Mouse (Mus musculus) Patski (cell line): ENCODE measurements around the gene Hcrtr1. TPM values are rescaled to one million over a fixed set of nuclear protein-coding genes. Genes with fewer than 3 reads are reported as not detected.

ENCODE experiments used
- ATAC-seq: fragments of 100-300 bp; one replicate; pipeline ENCODE4 v1.8.0; 2021
- CTCF ChIA-PET: fragments of 350-600 bp; sonication (Branson Sonifier 250); formaldehyde crosslinking; loops from one replicate; lab custom pipeline; 2022; ENCODE audit warnings: inconsistent platforms; lab: Charles Lee
- POLR2A ChIA-PET: fragments of 350-600 bp; sonication (Branson Sonifier 250); formaldehyde crosslinking; loops from one replicate; lab custom pipeline; 2022; ENCODE audit warnings: antibody characterized with exemption, inconsistent platforms; lab: Charles Lee
- DNase-seq: peaks from one replicate; pipeline ENCODE4 v3.0.0-alpha.2; 2011; ENCODE audit warnings: low read depth, low spot score
- H3K27me3 ChIP-seq: fragments of 371-371 bp; one replicate; pipeline ENCODE4 v1.5.1; 2021
- CTCF ChIP-seq: fragments of 100-300 bp; IDR thresholded peaks from one replicate; pipeline ENCODE4 v1.5.1; 2021
- in situ Hi-C: fragments of 300-500 bp; cut with MboI; formaldehyde crosslinking; loops from 3 replicates; pipeline ENCODE4 v1.11.1; 2018; ENCODE audit warnings: low pct_unique_long_range_greater_than_20kb, mixed read lengths
- polyA plus RNA-seq: library from polyadenylated mRNA; unstranded; gene quantifications from one replicate; pipeline ENCODE4 v1.2.3, GENCODE M21; 2021

The Hcrtr1 gene
- polyA plus RNA-seq, 1 experiment from 2014 or later = 0.23 TPM

DNA sequence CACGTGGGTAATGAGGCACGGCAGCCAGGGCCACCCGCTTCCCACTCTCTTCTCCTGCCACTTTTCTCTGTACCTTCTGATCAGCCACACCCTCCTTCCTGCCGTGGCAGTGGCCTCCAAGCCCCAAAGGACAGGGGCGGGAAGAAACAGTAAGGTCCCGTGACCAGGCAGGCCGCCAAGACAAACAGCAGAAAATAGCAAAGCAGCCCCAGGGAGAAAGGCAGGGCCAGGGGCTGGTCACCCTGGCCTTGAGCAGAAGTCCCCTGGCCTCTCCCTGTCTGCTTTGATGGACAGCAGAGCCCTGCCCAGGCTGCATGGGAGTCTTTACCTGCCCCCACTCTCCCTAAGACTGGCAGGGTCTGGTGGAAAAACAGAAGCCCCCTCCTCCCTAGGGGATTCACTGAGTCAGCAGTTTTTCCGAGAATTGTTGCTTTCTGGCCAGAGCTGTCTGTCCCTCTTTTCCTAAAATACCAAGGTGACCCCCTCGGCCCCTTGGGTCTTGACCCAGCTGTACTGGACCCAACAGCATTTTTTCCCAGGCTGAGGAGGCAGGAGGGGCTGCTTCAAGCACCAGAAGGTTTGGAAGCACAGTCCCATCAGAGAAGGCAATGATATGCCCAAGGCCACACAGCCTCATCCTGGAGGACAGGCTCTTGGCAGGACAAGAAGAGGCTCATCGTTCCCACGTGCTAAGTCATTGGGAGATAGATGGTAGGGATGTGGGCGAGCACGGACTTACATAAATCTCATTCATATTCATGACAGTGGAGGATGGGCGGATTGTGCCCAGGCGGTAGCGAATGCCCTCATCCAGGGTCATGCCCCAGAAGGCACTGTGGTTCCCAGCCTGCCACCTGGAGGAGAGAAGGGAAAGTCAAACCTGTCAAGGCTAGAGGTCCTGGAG, 29.4 kb upstream of the Hcrtr1 start:
- CTCF ChIA-PET = interaction anchor here (1.3 kb wide), 1 partner anchor 20 kb away, joined by 3 read pairs; no protein-coding TSS in a partner anchor
- POLR2A ChIA-PET = no interaction called here
- in situ Hi-C loops = no loop called here
- no peak for TF ChIP-seq CTCF
- ATAC-seq (no peak), DNase-seq (no peak)
- H3K27me3 ChIP-seq = no peaks in the 10 kb centered on the region

DNA sequence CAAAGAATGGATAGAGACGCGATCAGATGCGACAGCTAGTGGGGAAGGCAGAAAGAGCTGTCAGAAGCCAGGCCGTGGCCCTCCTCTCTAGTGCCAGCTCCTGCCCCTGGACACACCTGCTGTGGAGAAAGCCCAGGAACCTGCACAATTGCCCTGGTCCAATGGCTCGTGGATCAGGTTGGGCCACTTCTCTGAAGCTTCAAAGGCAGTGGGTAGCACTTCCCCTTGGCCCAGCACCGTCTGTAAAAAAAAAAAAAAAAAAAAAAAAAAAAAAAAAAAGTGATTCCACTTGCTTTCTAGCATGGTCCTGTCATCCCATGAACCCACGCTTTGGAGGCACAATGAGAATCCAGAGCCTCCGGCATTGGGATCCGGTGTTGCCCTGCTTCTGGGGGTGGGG, 28.7 kb upstream of the Hcrtr1 start:
- ChIA-PET POLR2A (interaction anchor here (0.7 kb wide), 1 partner anchor 120 kb away, joined by 7 read pairs; the partner anchor contains the start of gene Col16a1), CTCF (interaction anchor here (1.3 kb wide), 1 partner anchor 21 kb away, joined by 3 read pairs; no protein-coding TSS in a partner anchor)
- DNase-seq (no peak), ATAC-seq (no peak)
- in situ Hi-C loops = no loop called here
- no peaks in the 10 kb centered on the region for H3K27me3 ChIP-seq
- TF ChIP-seq CTCF = no peak

DNA sequence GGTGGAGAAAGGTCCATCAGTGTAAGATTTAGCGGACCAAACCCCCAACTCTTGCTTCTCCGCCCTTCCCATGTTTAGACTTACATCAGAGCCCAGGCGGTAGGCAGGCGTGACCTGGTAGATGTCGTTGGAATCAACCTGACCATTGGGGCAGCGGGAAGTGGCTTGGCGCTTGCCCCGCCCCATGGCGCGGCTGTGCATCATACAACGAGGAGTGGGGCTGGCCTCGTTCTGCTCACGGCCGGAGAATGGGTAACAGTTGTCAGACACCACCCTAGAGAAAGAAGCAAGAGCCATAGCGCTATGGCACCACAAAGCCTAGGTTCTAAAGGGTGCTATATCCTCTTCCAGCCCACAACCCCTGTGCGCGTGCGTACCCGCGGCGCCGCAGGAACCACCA, 28.2 kb upstream of the Hcrtr1 start:
- TF ChIP-seq CTCF = no peak
- H3K27me3 ChIP-seq = no peaks in the 10 kb centered on the region
- CTCF ChIA-PET = interaction anchor here (1.3 kb wide), 1 partner anchor 22 kb away, joined by 3 read pairs; no protein-coding TSS in a partner anchor
- no peak for DNase-seq
- no peak for ATAC-seq
- POLR2A ChIA-PET = interaction anchor here (0.7 kb wide), 1 partner anchor 120 kb away, joined by 7 read pairs; the partner anchor contains the start of gene Col16a1
- in situ Hi-C loops = no loop called here

DNA sequence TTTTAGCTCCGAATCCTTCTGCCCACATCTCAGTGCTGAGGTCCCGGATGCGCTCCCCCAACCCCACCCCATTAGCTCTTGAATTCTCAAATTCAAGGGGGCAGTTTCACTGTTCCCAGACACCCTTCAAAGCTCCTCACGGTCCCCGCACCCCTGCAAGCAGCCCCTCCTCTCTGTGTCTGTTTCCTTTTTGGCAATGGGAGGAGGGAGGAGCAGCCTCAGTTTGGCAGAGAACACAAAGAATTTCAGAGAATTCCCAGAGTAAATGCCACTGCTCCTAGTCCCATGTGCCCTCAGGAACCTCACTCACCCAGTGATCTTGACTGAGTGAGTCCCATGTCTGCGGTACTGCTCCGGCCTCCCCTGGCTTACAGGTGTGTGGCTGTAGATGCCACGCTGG, 27.4 kb upstream of the Hcrtr1 start:
- DNase-seq = no peak
- ATAC-seq = no peak
- TF ChIP-seq CTCF = no peak
- in situ Hi-C loops = no loop called here
- H3K27me3 ChIP-seq = no peaks in the 10 kb centered on the region
- ChIA-PET CTCF (no interaction called here), POLR2A (no interaction called here)

DNA sequence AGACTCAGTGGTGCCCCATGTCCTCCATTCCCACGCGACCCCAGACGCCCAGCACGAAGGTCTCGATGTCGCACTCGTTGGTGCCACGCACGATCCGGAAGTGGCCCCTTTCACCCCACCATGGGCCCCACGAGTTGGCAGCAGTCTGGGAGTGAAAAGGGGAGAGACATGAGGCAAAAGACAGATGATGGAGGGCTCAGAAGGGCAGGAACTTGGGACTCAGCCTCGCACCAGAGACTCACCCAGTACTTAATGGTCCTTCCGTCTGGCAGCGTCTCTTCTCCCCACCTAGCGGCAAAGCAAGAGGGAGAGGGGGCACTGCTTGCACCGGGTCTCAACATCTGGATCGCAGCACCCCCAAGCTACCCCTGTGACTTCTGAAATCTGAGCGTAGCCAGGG, 26.9 kb upstream of the Hcrtr1 start:
- ATAC-seq = no peak
- CTCF ChIA-PET = no interaction called here
- in situ Hi-C loops = no loop called here
- POLR2A ChIA-PET = no interaction called here
- TF ChIP-seq CTCF = no peak
- no peak for DNase-seq
- no peaks in the 10 kb centered on the region for H3K27me3 ChIP-seq

DNA sequence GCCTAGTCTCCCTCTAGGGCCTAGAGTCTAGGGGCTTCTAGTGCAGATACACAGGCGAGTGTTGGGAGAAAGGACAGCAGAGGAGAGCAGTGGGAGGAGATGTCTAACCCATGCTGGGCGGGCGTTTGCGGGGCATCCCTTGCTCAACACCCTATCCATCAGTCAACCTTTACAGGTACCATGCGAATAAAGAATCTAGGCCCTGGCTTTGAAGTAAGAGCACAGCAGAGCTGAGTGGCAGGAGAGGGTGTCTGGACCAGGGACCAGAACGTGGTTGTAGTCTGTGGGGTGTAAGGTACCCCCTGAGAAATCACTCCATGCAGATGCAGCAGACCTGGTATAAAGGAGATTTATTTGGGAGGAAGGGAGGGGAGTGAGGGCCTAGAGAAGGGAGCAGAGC, 25.0 kb upstream of the Hcrtr1 start:
- in situ Hi-C loops = no loop called here
- CTCF ChIA-PET = no interaction called here

DNA sequence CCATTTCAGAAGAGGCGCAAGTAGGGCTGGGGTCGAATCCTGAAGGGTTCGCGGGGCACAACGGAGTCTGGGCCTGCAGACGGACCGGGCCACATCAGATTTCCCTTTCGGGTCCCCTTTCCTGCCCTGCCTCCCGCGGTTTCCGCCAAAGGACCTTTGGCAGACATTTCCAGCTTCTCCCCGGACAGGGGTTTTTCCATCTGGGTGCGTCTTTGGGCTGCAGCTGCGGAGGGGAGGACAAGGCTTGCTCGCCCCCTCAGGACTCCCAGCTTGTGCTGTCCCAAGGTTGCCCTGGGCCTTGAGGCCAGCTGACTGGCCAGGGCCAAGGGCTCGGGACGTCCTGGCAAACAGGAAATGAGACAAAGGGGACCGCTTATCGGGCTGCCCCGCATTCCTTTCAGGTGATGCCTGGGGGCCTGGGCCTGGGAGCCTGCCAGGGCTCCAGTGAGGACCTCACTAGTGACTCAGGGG, 24.3 kb upstream of the Hcrtr1 start:
- ChIA-PET POLR2A (interaction anchor here (0.9 to 1.3 kb wide), 2 partner anchors 52 to 127 kb away, joined by 3 read pairs; no protein-coding TSS in a partner anchor), CTCF (interaction anchor here (0.7 kb wide), 1 partner anchor 9 kb away, joined by 3 read pairs; no protein-coding TSS in a partner anchor)
- H3K27me3 ChIP-seq = no peaks in the 10 kb centered on the region
- in situ Hi-C loops = no loop called here
- ATAC-seq (no peak), DNase-seq (no peak)
- no peak for TF ChIP-seq CTCF

More for the DNA sequence above, 25.0 kb upstream of the Hcrtr1 start:
- no peak for TF ChIP-seq CTCF
- DNase-seq (no peak), ATAC-seq (no peak)
- H3K27me3 ChIP-seq = no peaks in the 10 kb centered on the region
- POLR2A ChIA-PET = no interaction called here

DNA sequence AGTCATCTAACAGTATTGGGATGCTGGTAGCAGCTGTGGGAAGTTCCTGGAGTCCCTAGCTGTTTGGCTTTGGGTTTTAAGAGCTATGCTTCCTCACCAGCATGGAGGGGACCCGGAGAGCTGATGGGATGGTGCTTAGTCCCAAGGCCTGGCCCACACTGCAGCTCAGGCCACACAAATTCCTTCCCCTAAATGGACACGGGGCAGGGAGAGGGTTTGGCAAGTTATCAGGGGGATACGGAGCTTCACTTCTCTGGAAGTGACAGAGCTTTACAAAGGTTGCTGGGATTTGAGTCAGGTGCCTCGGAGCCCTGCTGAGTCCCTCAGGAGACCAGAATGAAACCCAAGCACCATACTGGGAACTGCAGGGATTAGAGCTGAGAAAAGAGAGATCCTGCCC, 22.2 kb upstream of the Hcrtr1 start:
- in situ Hi-C loops = no loop called here
- no peaks in the 10 kb centered on the region for H3K27me3 ChIP-seq
- no peak for ATAC-seq
- no peak for DNase-seq
- CTCF ChIA-PET = interaction anchor here (1.1 kb wide), 1 partner anchor 9 kb away, joined by 4 read pairs; no protein-coding TSS in a partner anchor
- TF ChIP-seq CTCF = no peak
- POLR2A ChIA-PET = interaction anchor here (1.4 kb wide), 1 partner anchor 13 kb away, joined by 3 read pairs; no protein-coding TSS in a partner anchor

DNA sequence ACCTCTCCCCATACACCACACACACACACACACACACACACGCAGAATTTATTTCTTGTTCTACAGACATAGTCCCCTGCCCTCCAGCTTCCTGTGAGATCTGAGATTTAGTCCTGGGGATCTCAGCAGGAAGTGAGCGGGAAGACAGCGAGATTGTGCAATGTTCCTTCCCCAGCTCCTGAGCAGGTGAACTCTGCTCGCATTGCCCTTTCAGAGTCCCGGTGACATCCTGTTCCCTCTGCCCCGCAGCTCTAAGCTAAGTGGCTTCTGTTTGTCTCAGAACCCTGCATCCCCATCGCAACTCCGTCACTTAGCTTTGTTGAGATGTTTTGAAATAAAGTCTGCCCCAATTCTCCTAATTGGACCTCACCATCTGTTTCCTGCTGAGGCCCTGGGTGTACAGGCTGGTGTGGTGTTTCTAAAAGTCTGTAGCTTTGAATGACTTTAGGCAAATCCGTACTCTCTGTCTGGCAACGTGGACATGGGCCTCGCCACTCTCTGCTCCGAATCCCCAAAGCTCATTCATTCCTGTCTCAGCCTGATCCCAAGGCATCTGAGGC, 17.7 kb upstream of the Hcrtr1 start:
- in situ Hi-C loops = no loop called here
- TF ChIP-seq CTCF = no peak
- no peak for DNase-seq
- ChIA-PET CTCF (interaction anchor here (1.4 kb wide), 1 partner anchor 46 kb away, joined by 3 read pairs; no protein-coding TSS in a partner anchor), POLR2A (interaction anchor here (0.9 kb wide), 1 partner anchor 15 kb away, joined by 3 read pairs; no protein-coding TSS in a partner anchor)
- no peaks in the 10 kb centered on the region for H3K27me3 ChIP-seq
- ATAC-seq = no peak

DNA sequence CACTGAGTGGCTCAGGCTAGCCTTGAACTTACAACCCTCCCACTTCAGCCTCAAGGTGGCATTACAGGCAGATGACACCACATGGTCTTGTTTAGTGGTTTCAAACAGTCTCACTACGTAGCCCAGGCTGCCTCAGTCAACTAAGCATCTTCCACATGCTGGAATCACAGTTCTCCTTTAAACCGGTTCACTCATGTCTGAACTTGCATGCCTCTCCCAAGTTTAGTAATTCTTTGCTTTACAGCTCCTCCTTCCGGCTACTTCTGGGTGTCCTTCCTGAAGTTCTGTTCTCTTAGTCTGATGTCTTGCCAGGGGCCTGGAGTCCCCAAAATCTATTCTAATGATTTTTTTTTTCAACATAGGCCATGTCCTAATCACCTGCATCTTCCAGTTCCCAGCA, 15.1 kb upstream of the Hcrtr1 start:
- ChIA-PET CTCF (interaction anchor here (1.0 to 1.1 kb wide), 2 partner anchors 9 to 35 kb away, joined by 3 read pairs; no protein-coding TSS in a partner anchor), POLR2A (no interaction called here)
- no peak for DNase-seq
- no peak for ATAC-seq
- no peak for TF ChIP-seq CTCF
- in situ Hi-C loops = no loop called here
- H3K27me3 ChIP-seq = no peaks in the 10 kb centered on the region
